Mouse (Mus musculus) frontal cortex, postnatal 25 days (tissue): Measurements from ENCODE around the gene Gm17482.

Experiments
- DNase-seq, 2 experiments: peaks; one replicate each; pipeline ENCODE4 v3.0.0; 2022; ENCODE audit warnings: low spot score in 2 of 2

Gene Gm17482

DNA sequence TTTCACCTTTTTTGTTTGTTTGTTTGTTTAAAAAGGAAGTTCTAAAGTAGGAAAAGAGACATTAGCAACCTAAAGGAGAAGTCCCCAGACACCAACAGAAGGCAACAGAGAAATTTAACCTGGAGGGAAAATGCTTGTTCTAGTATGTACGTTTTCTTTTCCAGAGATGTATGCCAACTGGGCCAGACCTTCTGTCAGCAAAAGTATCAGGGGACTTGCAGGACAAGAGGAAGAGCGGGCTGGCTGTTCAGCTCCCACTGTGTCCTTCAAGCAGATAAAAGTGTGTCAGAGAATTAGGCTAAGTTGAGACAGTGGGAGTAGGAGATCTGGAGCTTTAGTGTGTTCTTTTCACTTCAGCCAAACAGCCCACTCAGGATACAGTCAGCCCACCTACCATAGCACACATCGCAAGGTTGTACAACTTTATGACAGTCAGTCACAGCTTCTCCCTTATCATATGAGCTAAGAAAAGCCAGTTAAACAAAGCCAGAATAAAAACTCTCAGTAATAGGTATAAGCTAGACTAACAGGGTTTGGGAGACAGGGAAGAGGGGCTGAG lies 18.4 kb downstream of the Gm17482 start:
- DNase-seq, result no peak

- DNase-seq, result no peak
Observed at GRCm38 (mm10) chr6:115251531-115251985, 24.4 kb downstream of the Gm17482 start.

DNA sequence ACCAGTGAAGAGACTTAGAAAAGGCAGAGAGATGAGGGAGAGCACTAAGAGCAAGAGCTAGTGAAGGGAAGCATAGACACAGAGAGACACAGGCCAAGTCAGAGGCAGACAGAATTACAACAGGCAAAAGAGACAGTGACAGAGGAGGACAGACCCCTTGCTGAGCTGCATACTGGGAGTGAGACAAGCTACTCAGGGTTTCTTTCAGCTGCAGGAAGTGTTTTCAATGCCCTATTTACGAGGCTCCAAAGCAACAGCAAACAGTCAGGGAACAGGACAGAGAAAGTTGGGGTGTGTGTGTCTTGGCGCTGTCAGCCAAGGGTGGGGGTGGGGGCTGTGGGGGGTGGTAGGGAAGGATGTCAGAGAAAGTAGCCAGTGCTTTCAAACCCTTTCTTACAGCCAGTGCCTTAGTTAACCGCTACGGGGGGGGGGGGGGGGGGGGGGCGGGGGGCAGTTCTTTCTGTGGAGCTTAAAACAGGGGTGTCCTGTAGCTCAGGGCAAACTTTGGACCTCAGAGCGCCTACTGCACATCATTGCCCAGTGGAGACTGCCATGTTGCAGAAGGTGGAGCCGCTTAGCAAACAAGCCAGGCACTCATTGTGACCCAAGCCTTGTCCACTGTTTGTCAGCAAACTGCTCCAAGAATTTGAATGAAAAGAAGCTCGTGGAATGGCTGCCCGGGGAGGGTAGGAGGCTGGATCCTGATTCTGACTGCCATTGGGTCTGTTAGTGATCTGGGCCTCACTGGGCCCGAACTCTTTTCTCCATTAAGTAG lies 25.1 kb downstream of the Gm17482 start, which contains the start of gene Timp4:
Gene Timp4 (minus strand): TSS at position 107 of the 775 bp plus-strand sequence.
- no peak for DNase-seq

- DNase-seq, result no peak
Observed at GRCm38 (mm10) chr6:115255171-115255570, 28.0 kb downstream of the Gm17482 start.

DNA sequence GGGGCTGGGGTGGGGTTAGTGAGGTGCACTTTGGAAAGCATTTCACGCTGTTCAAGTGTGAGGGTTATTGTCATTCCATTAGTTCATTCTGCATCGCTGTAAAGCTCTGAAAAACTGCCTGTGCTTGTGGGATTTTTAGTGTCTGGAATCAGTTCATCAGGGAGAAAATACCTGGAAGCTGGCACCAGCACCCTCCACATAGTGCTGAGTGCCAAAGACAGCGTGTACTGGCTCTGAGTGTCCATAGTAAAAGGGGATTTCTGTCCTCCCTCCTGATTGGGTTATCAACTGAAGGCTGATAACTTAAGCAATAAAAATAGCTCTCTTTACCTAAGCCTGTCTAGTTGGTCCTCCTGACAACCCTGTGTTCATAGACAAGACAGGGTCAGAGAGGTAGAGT lies 33.4 kb downstream of the Gm17482 start:
- no peak for DNase-seq

GRCm38 (mm10) chr6:115266791-115267190 lies 39.6 kb downstream of the Gm17482 start:
- DNase-seq, result no peak

DNA sequence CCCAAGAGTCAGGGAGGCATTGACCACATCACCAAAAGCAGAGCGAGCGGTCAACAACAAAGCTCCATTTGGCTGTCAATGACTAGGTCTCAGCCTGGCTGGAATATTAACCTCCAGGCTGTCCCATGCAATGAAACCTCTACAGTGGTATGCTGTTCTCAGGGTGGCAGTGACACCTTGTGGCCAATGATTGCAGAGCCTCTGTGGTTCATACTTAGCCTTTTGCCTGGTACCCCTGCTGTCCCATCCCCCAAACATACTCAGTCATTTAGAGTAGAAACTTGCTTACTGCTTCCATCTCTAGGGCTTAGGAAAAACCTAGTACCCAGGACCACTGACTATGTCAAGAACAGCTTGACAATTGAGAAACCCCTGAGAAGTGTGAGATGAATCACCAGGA lies 40.8 kb downstream of the Gm17482 start:
- peak; percentile 63 to 68 for DNase-seq

- DNase-seq, result no peak
Observed at GRCm38 (mm10) chr6:115268551-115269385, 41.6 kb downstream of the Gm17482 start.

GRCm38 (mm10) chr6:115269561-115269960 lies 42.4 kb downstream of the Gm17482 start:
- DNase-seq, result no peak

- DNase-seq, result no peak
Observed at GRCm38 (mm10) chr6:115270085-115270484, 42.9 kb downstream of the Gm17482 start.

GRCm38 (mm10) chr6:115271326-115271725 lies 44.2 kb downstream of the Gm17482 start:
- DNase-seq, result no peak

DNA sequence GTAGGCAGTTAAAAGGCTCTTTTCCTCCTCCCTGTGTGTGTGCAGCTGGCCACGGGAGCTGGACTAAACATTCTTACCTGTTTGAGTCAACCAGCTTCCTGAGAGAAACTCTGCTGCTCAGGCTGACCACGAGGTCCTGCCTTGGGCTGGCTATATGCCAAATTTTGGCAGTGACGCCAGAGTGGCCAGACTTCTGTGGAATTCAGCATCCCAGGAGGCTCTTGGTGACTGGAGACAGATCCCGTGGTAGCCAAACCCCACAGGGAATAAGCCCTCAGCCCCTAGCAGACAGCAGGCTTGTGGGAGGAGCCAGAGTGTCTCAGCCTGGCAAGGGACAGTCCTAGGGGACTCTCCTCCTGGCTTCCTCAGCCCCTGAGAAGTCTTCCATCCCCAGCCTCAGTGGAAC lies 44.7 kb downstream of the Gm17482 start:
- no peak for DNase-seq

DNA sequence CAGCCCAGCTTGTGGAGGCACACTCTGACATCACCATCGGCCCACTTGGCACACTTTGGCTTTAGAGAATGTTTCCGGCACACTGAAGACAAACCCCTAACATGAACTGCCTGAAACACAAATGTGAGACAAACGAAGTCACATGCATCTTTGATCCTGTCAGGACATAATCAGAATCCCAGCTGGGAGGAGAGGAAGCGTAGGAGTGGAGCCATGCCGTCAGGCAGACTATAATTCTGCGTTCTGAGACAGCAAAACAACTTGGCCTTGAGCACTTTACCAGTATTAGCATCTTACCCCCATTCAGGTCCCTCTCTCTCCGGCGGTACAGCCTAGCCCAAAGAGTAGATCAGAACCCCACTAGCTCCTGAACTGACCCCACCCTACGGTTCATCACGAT lies 46.2 kb downstream of the Gm17482 start:
- no peak for DNase-seq

DNA sequence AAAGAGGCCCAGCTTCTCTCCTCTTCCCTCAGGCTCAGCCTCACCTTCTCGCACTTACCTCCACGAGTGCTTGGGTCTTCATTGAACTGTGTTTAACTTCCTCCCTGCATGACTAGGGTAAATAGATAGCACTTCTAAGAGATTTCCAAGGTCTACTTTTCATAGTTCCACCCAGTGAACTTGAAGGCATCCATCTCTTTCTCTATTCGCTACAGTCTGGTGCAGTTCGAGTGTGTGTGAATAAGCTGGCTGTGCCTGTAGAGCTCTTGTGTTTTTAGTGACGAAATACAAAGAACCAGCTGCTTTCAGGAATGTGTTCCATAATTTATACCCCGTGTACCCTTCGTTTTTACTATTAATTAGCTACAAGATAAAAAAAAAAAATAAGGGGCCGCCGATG lies 47.6 kb downstream of the Gm17482 start:
- DNase-seq, result no peak

GRCm38 (mm10) chr6:115275116-115275815 lies 48.1 kb downstream of the Gm17482 start:
- no peak for DNase-seq

DNA sequence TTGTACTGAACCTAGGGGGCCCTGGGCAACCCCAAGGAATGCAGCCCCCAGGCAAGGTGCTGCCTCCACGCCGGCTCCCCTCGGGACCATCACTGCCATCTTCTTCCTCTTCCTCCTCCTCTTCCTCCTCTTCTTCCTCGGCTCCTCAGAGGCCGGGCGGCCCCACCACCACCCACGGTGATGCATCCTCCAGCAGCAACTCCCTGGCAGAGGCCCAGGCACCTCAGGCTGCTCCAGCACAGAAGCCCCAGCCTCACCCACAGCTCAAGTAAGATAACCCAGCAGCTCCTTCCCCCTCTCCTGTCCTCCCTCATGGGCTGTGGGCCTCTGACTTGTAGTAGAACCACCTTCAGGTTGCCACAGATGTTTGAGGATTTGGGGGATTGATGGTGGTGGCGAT lies 50.9 kb downstream of the Gm17482 start:
- DNase-seq, result no peak

DNA sequence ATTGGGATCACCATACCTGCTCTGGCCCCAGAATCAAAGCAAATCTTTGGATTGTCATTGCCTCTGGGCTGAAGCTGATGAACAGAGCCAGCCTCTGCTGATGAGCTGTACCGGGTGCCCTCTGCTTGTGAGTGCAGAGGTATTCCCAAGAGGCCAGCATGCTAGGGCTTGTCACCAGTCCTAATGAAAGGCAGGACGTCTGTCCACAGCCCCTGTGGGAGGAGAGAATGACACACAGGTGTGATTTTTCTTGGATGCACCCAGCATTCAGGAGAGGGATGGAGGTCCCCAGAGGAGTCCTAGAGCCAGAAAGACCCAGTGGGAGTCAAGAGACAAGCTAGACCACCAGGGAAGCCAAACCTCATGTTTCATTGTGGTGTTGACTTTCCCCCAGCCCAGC lies 52.5 kb downstream of the Gm17482 start:
- DNase-seq, result no peak

DNA sequence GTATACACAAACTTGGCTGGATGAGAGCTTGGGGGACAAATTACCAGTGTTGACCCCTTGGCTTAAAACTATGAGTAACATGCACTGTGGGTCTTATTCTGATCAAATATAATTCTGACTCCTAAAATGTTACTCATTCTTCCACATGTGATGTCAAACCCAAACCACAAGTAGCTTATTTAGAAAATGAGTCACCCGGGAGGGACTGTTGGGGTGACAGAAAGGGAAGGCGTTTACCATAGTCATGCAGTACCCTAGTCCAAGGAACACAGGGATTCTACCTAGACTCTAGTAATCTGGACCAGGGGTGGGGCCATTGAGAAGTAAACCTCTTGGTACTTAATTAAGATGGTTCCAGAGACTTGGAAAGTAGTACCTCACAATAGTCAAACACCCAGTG lies 57.0 kb downstream of the Gm17482 start:
- DNase-seq, result no peak

DNA sequence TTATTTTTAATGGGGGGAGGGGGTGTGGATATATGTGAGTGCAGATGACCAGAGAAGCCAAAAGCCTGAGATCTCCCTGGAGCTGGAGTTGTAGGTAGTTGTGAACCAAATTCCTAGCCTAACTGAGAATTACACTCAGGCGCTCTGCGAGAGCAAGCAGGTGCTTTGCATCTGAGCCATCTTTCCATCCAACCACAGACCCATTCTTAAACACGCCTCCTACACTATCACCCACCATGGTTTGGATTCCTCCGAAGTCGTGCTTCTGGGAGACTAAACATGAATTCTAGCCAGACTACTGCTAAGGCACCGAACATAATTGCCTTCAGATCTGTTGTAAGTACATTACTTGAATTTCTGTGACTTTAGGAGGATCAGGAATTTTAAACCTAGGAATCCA lies 59.3 kb downstream of the Gm17482 start:
- DNase-seq, result no peak

DNA sequence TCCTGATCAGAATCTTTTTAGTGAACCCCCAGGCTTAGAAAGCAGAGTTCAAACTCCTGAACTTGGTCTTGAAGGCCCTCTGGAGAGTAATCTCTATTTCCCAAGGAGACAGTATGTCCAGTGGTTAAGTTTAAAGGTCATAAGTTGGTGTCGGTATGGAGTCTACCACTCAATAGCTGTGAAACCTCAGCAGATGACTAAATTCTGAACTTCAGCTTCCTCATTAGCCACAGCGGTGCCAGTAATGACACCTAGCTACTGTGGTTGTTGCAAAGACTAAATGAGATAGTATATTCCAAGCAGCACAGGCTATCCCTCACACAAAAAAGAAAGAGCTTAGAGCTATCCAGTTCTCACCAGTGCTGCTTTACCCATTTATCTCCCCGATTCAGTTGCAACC lies 61.1 kb downstream of the Gm17482 start:
- DNase-seq, result no peak

DNA sequence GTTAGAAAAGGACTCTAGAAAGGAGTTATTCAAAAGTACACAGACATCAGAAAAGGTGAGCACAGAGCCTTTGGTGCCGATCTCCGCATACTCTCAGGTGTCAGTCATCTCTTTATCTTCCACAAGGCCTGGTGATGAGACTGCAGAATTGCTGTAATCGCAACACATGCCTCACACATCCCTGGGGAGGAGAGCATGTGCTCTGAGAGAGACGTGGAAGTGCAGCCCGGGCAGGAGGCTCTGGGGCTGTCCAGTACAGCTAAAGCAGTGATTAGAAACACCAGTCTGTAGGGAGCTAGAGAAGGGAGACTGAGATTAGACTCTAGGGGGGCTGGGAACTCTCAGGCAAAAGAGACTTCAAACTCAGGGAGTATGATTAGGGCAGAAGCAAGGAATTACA lies 63.4 kb downstream of the Gm17482 start:
- DNase-seq, result no peak

GRCm38 (mm10) chr6:115291068-115291467 lies 63.9 kb downstream of the Gm17482 start:
- peak in 1 of 2 experiments; percentile 3 for DNase-seq
